Mouse (Mus musculus): ENCODE results near the gene Ildr2.

DNA sequence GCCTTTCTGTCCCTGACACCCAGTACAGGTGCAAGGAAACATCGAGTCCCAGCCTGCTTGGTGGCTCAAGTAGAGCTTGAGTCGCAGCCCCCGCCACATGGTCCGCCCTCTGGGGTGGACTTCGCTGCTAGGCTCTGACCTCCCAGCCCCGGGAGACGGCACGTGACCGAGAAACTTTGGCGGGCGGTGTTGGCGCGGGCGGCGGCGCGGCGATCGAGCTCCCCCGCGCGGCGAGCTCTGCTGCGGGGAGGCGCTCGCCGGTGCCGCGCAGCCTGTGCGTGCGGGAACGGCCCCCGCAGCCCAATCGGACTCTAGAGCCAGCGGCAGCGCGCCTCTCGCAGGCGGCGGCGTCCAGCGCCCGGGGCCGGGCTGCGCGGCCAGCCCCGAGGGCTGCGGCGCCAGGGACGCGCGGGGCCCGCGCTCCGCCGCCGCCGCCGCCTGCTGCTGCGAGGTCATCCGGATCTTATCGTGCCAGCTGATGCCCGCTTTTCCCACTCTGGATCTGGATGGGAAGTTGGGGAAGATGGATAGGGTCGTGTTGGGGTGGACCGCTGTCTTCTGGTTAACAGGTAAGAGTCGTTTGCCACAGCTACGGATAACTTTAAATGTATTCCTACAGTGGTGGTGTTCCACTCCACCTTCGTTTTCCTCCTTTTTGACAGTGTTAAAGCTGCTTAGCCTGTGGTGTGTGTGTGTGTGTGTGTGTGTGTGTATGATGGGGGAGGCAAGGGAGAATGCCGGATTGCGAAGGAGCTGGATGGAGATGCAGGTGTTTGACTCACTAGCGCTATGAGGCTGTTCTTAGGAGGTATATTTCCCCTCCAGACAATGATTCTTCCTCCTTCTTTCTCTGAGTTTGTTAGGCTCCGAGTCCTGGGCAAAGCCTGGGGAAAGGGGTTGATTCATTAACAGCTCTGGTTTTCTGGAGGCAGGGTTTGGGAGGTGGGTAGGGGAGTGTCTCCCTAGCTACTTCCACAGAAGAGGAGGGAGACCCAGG lies at the start of gene Ildr2:
- no peak for TF ChIP-seq CTCF (IDR thresholded peaks at IDR 0.05; ENCODE audit: borderline replicate concordance, insufficient read depth, low read depth, low read length)
- no peak for TF ChIP-seq POLR2A (IDR thresholded peaks at IDR 0.05; ENCODE audit: borderline replicate concordance, insufficient read depth, low read length)
